Mouse (Mus musculus): ENCODE measurements around the gene Ttc16. TPM values are rescaled to one million over a fixed set of nuclear protein-coding genes. Genes with fewer than 3 reads are reported as not detected.

Gene Ttc16
- polyA plus RNA-seq, 1 experiment: 0.02 TPM

- TF ChIP-seq GATA1 (IDR thresholded peaks at IDR 0.05; ENCODE audit: low read length): no peak
Measured at GRCm38 (mm10) chr2:32720053-32720452, 55.4 kb downstream of the Ttc16 start.

GRCm38 (mm10) chr2:32718761-32719160 lies 56.7 kb downstream of the Ttc16 start:
- no peak for TF ChIP-seq GATA1 (IDR thresholded peaks at IDR 0.05; ENCODE audit: low read length)

GRCm38 (mm10) chr2:32714987-32715425 lies 60.4 kb downstream of the Ttc16 start:
- TF ChIP-seq GATA1 (IDR thresholded peaks at IDR 0.05; ENCODE audit: low read length): no peak

- TF ChIP-seq GATA1 (IDR thresholded peaks at IDR 0.05; ENCODE audit: low read length): no peak
Measured at GRCm38 (mm10) chr2:32714117-32714986, 61.1 kb downstream of the Ttc16 start.

GRCm38 (mm10) chr2:32712934-32713817 lies 62.3 kb downstream of the Ttc16 start, which contains the start of gene Cdk9:
Gene Cdk9 (minus strand): TSS chr2:32713076.
- TF ChIP-seq GATA1 (IDR thresholded peaks at IDR 0.05; ENCODE audit: low read length): no peak

GRCm38 (mm10) chr2:32712586-32712933 lies 62.9 kb downstream of the Ttc16 start:
- TF ChIP-seq GATA1 (IDR thresholded peaks at IDR 0.05; ENCODE audit: low read length): no peak

GRCm38 (mm10) chr2:32712108-32712551 lies 63.3 kb downstream of the Ttc16 start:
- TF ChIP-seq GATA1 (IDR thresholded peaks at IDR 0.05; ENCODE audit: low read length): no peak

- TF ChIP-seq GATA1 (IDR thresholded peaks at IDR 0.05; ENCODE audit: low read length): no peak
Measured at GRCm38 (mm10) chr2:32711301-32712056, 64.0 kb downstream of the Ttc16 start.

GRCm38 (mm10) chr2:32710425-32710824 lies 65.0 kb downstream of the Ttc16 start:
- TF ChIP-seq GATA1 (IDR thresholded peaks at IDR 0.05; ENCODE audit: low read length): no peak

GRCm38 (mm10) chr2:32709521-32710137 lies 65.8 kb downstream of the Ttc16 start:
- TF ChIP-seq GATA1 (IDR thresholded peaks at IDR 0.05; ENCODE audit: low read length): no peak

GRCm38 (mm10) chr2:32708643-32709042 lies 66.8 kb downstream of the Ttc16 start:
- no peak for TF ChIP-seq GATA1 (IDR thresholded peaks at IDR 0.05; ENCODE audit: low read length)

Other genes with a start within 250 kb of the Ttc16 start
- gene Fam102a, start 240.3 kb downstream of the Ttc16 start, polyA plus RNA-seq (2012): 11.4 and 12.0 TPM in 2 replicates
- gene Dpm2, start 204.8 kb downstream of the Ttc16 start, polyA plus RNA-seq (2012): 7.4 and 8.5 TPM in 2 replicates
- 0.36 TPM in 1 of 2 replicates, not detected in the other for gene Pip5kl1, start 200.8 kb downstream of the Ttc16 start, polyA plus RNA-seq (2012)
- gene 9430097D07Rik, start 199.9 kb downstream of the Ttc16 start, polyA plus RNA-seq (2012): not detected in 2 replicates
- 25.5 and 29.4 TPM in 2 replicates for gene St6galnac4, start 188.5 kb downstream of the Ttc16 start, polyA plus RNA-seq (2012)
- 47.5 and 58.6 TPM in 2 replicates for gene St6galnac6, start 175.9 kb downstream of the Ttc16 start, polyA plus RNA-seq (2012)
- gene Ak1, start 153.9 kb downstream of the Ttc16 start, polyA plus RNA-seq (2012): 0.63 and 0.94 TPM in 2 replicates
- gene Eng, start 129.0 kb downstream of the Ttc16 start, polyA plus RNA-seq (2012): 0.31 and 0.61 TPM in 2 replicates
- 116 and 172 TPM in 2 replicates for gene Fpgs, start 71.5 kb downstream of the Ttc16 start, polyA plus RNA-seq (2012)
- 76.1 and 131 TPM in 2 replicates for gene Cdk9, start 62.6 kb downstream of the Ttc16 start, polyA plus RNA-seq (2012)
- gene Sh2d3c, start 54.6 kb downstream of the Ttc16 start, polyA plus RNA-seq (2012): not detected in 2 replicates
- gene 6330409D20Rik, start 34.6 kb downstream of the Ttc16 start, polyA plus RNA-seq (2012): not detected in 2 replicates
- gene Tor2a, start 18.4 kb downstream of the Ttc16 start, polyA plus RNA-seq (2012): 37.0 and 41.8 TPM in 2 replicates
- 5.8 and 7.0 TPM in 2 replicates for gene Ptrh1, start 153 bp upstream of the Ttc16 start, polyA plus RNA-seq (2012)
- gene Cfap157, start 8.8 kb upstream of the Ttc16 start, polyA plus RNA-seq (2012): not detected in 2 replicates
- gene Stxbp1, start 71.6 kb upstream of the Ttc16 start, polyA plus RNA-seq (2012): 2.3 and 2.6 TPM in 2 replicates
- gene Fam129b, start 100.5 kb upstream of the Ttc16 start, polyA plus RNA-seq (2012): not detected in 2 replicates
- 2,198 and 2,455 TPM in 2 replicates for gene Rpl12, start 185.9 kb upstream of the Ttc16 start, polyA plus RNA-seq (2012)
- 9.1 TPM in 2 replicates for gene Lrsam1, start 186.0 kb upstream of the Ttc16 start, polyA plus RNA-seq (2012)
- 36.1 and 63.5 TPM in 2 replicates for gene Slc2a8, start 206.4 kb upstream of the Ttc16 start, polyA plus RNA-seq (2012)

Data from G1E-ER4 (cell line).